Mouse (Mus musculus) lung, embryonic 16.5 days (tissue): Measurements from ENCODE around the gene Fam129a. TPM values are rescaled to one million over a fixed set of nuclear protein-coding genes. Genes with fewer than 3 reads are reported as not detected.

ENCODE experiments used
- ATAC-seq: fragments of 200-750 bp; cut with Nextera tagmentation; 2 replicates; pipeline ENCODE4 v1.8.0; 2017; ENCODE audit warnings: low read depth, mild to moderate bottlenecking, moderate library complexity
- H3K27ac ChIP-seq: fragments of 300-500 bp; sonication (generic); 2 replicates; pipeline ENCODE4 v1.5.1; 2014; ENCODE audit warnings: mild to moderate bottlenecking, control low read depth, low read length
- H3K27me3 ChIP-seq: fragments of 300-500 bp; sonication (generic); 2 replicates; pipeline ENCODE4 v1.6.1; 2014; ENCODE audit warnings: low read depth, low read length, mixed read lengths; ENCODE audit not compliant: control insufficient read depth, insufficient read depth
- H3K36me3 ChIP-seq: fragments of 300-500 bp; sonication (generic); 2 replicates; pipeline ENCODE4 v1.6.1; 2014; ENCODE audit warnings: low read length; ENCODE audit not compliant: control insufficient read depth, insufficient read depth
- H3K4me1 ChIP-seq: fragments of 300-500 bp; sonication (generic); replicated peaks from 2 replicates; pipeline ENCODE4 v1.6.1; 2014; ENCODE audit warnings: low read length, mixed read lengths; ENCODE audit not compliant: control insufficient read depth, insufficient read depth
- H3K4me2 ChIP-seq: fragments of 300-500 bp; sonication (generic); 2 replicates; pipeline ENCODE4 v1.6.1; 2014; ENCODE audit warnings: low read depth, low read length, control low read depth
- H3K4me3 ChIP-seq: fragments of 300-500 bp; sonication (generic); 2 replicates; pipeline ENCODE4 v1.5.1; 2014; ENCODE audit warnings: mild to moderate bottlenecking, low read length, control low read depth
- H3K9ac ChIP-seq: fragments of 300-500 bp; sonication (generic); 2 replicates; pipeline ENCODE4 v1.6.1; 2014; ENCODE audit warnings: low read length, control low read depth
- H3K9me3 ChIP-seq: fragments of 300-500 bp; sonication (generic); 2 replicates; pipeline ENCODE4 v1.6.1; 2016; ENCODE audit warnings: low read length; ENCODE audit not compliant: control insufficient read depth
- WGBS: fragments of 180-500 bp; shearing (Covaris S2); extraction: QIAGEN DNeasy Blood & Tissue Kit; methylation state at CpG from one replicate; pipeline ENCODE4 v1.1.7; 2014; 5-methylcytosine and 5-hydroxymethylcytosine counted together
- polyA plus RNA-seq: library from polyadenylated mRNA; unstranded; fragments of >200 nt; fragmentation: Nextera tagmentation; extraction: Ambion mirVana; gene quantifications from 2 replicates; pipeline ENCODE4 v1.2.1, GENCODE M21; 2015

The Fam129a gene
- polyA plus RNA-seq, 1 experiment from 2014 or later: 14.1 TPM

DNA sequence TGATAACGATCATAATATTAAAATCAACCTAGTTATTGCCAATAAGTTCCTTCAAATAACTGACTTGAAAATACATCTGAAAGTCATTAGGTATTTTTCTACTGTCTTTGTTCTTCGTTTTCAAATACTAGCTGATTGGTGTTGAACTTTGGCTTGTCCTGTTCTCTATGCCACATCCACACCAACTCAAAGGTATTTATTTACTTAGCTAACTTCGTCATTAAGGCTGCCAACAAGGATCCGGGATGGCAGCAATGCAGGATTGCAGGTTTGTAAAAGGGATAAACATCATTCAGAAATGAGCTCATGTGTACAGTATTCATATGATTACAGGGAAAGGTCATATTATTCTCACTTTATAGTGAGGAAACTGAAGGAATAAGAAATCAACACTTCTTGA lies 182.0 kb downstream of the Fam129a start:
- Histone ChIP-seq H3K27me3 (no peaks in the 10 kb centered on the region), H3K36me3 (no peaks in the 10 kb centered on the region), H3K4me2 (no peak overlapping the region), H3K27ac (no peak overlapping the region), H3K9me3 (no peaks in the 10 kb centered on the region), H3K4me3 (no peak overlapping the region), H3K4me1 (peaks cover 16% of the 10 kb centered on the region), H3K9ac (no peak overlapping the region)
- WGBS: 48% methylated on average over 4 of the region's 4 CpGs
- ATAC-seq: no peak

DNA sequence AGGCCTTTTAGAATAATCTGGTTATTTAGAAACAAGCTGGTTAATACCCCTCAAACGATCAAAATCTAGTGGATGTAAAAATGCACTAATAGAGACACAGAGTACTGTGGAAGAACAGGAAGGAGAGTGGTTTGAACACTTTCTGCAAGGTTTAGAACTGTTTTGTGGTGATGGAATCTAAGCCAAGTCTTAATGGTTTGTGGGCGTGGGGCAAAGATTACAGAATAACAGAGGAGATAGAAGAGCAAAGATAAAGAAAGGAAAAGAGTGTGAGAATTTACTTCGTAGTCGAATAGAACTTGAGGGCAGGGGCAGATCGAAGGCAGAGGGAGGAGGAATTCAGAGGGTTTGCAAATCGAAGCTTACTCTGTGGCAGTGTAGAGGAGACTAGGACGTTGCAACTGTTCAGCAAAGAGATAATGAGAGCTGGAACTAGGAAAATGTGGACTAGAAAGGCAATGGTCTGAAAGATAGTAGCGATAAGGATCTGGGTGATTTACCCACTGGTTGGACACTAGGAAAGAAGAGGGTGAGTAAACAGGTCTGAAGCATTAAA lies 182.5 kb downstream of the Fam129a start:
- no peak overlapping the region for H3K9ac ChIP-seq
- 66% methylated on average over 8 of the region's 8 CpGs for WGBS
- peak overlapping the region; percentile 54; the same call in 1 of the 2 replicates for H3K4me2 ChIP-seq
- H3K4me1 ChIP-seq: peaks cover 18% of the 10 kb centered on the region
- ATAC-seq: no peak
- no peak overlapping the region for H3K4me3 ChIP-seq
- H3K27me3 ChIP-seq: no peaks in the 10 kb centered on the region
- no peaks in the 10 kb centered on the region for H3K9me3 ChIP-seq
- H3K27ac ChIP-seq: no peak overlapping the region
- H3K36me3 ChIP-seq: no peaks in the 10 kb centered on the region

DNA sequence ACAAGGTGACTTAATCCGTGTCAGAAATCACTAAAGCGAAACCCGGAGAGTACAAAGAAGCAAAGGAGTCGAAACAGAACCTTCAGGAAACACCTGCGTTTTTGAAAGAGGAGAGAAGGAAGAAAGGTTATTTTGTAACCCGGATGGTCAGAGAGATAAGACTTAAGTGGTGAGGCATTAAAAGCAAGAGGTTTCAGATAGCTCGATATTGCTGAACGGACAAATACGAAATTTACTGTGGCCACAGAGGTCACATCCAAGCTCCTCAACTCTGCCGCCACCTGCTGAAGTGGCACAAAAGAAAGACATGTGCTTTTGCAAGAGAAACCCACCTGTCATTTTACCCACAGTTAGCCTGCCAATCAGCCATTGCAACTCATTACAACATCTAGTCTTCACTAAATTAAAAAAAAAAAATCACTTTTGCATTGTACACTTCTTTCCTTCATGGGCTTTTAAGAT lies 183.1 kb downstream of the Fam129a start:
- Histone ChIP-seq H3K36me3 (no peaks in the 10 kb centered on the region), H3K4me1 (peaks cover 18% of the 10 kb centered on the region), H3K27me3 (no peaks in the 10 kb centered on the region), H3K9me3 (no peaks in the 10 kb centered on the region), H3K4me2 (peak overlapping the region; percentile 54), H3K27ac (no peak overlapping the region), H3K4me3 (peak overlapping the region; percentile 98), H3K9ac (peak overlapping the region; percentile 56; the same call in 1 of the 2 replicates)
- WGBS: 42% methylated on average over 10 of the region's 10 CpGs
- ATAC-seq: no peak

DNA sequence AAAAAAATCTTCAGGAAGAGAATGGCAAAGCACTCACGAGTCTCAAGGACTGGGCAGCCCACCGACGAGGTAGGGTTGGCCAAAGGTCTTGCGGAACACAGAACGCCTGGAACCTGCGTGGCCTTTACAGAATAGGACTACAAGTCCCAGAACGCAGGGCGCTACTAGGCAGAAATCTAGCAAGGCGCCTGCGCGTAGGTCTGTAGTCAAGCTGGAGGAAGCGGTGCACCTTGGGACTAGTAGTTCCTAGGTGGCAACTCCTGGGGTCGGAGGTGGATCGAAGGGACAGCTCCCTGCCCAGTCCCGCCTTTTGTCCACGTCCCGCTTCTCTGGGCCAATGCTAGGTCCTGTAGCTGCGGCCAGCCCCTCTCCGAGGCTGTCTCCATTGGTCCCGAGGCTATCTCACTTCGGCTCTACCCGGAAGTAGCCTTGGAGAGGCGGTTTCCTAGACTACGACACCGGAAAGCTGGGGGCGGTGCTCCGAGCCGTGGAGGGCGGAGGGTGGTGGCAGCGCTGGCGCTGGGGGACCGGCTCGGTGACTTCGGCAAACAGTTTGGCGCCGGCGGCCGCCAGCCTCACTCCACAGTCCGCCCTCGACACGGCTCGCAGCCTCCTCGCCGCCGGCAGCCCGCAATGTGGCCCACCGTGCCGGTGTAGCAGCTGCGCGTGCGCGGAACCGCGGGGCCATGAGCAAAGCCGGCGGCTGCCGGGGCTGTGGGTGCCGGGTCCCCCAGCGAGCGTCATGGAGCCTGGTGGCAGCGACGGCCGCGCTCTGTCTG lies 184.1 kb downstream of the Fam129a start, which contains the start of gene Edem3:
Edem3 (plus strand) TSS at position 491 of the 779 bp plus-strand sequence.
- peak; percentile 99 for ATAC-seq
- peak within 1 kb of the TSS; percentile 72 for H3K9ac ChIP-seq
- WGBS: under 1% methylated on average over 62 of the region's 64 CpGs
- H3K9me3 ChIP-seq: no peaks in the 10 kb centered on the region
- peak within 1 kb of the TSS; percentile 98 for H3K4me3 ChIP-seq
- H3K4me2 ChIP-seq: peak within 1 kb of the TSS; percentile 94
- peaks cover 18% of the 10 kb centered on the region for H3K4me1 ChIP-seq
- H3K36me3 ChIP-seq: no peaks in the 10 kb centered on the region
- peak within 1 kb of the TSS; percentile 78 for H3K27ac ChIP-seq
- no peaks in the 10 kb centered on the region for H3K27me3 ChIP-seq

DNA sequence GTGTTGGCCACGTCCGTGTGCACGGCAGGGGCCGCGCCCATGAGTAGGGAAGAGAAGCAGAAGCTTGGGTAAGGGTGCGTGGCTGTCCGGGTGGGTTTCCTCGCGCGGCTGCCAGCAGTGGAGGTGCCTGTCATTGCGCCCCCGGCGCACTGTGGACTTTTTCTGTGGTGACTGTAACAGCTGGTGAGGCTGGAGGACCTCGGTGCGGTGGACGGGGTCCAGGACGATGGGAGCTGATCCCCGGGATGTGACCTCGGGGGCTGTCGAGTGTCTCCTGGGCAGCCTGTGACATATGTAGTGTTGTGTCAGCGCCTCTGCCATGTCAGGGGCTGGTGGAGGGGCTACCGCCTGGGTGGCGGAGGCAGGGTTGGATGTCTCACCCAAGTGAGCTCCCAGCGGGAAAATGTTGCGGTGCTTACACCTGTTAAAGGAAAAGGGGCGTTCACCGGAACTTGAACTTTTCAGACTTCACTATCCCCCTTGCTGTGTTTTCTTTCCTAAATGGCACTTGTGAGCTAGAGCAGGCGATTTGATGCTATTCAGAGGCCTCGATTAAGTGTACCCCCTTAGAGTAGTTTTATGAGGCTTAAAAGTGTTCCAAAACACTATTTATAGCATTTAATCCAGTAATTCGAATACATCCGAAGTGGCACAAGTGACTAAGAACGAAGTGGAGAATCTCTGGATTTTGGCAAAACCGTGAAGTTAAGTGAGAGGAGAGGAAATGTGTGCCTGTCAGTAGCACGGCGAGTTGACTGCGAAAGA lies 184.9 kb downstream of the Fam129a start:
- Histone ChIP-seq H3K27me3 (no peaks in the 10 kb centered on the region), H3K9ac (peak overlapping the region; percentile 72), H3K36me3 (no peaks in the 10 kb centered on the region), H3K4me2 (peak overlapping the region; percentile 94), H3K9me3 (no peaks in the 10 kb centered on the region), H3K27ac (peak overlapping the region; percentile 78), H3K4me3 (peak overlapping the region; percentile 98), H3K4me1 (peaks cover 18% of the 10 kb centered on the region)
- 3% methylated on average over 36 of the region's 36 CpGs for WGBS
- peak; percentile 11; the same call in 1 of the 2 replicates for ATAC-seq

DNA sequence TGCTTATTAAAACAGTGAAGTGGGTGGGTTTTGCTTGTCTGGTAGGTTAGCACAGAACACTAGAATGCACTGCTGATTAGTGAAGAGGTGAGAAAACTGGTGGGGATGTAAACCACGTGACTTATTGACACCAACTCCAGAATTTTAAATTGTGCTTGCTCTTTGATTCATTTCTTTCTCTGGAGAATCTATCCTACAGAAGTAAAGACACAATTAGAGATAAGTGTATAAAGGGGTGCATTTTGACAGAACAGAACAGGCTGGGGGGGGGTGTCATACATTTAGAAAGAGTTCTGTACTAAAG lies 185.4 kb downstream of the Fam129a start:
- H3K9ac ChIP-seq: no peak overlapping the region
- no peak overlapping the region for H3K27ac ChIP-seq
- H3K4me3 ChIP-seq: peak overlapping the region; percentile 98
- no peaks in the 10 kb centered on the region for H3K27me3 ChIP-seq
- H3K4me1 ChIP-seq: peaks cover 18% of the 10 kb centered on the region
- peak overlapping the region; percentile 94 for H3K4me2 ChIP-seq
- H3K36me3 ChIP-seq: no peaks in the 10 kb centered on the region
- H3K9me3 ChIP-seq: no peaks in the 10 kb centered on the region
- no peak for ATAC-seq
- WGBS: 17% methylated on average over 1 of the region's 1 CpGs

DNA sequence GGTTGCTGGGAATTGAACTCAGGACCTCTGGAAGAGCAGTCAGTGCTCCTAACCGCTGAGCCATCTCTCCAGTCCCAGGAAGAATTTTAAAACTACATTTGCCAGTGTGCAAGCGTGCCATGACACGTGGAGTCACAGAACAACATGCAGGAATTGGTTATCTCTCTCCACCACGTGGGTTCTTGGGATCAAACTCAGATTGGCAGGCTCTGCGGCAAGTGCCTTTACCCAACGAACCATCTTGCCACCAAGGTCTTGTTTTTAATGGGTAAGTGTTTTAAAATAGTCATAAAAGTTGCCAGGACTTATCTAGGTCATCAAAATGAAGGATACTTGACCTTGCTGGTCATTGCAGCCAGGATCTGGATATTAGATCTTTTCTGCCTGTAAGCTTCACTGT lies 187.3 kb downstream of the Fam129a start:
- Histone ChIP-seq H3K9ac (no peak overlapping the region), H3K4me1 (peaks cover 18% of the 10 kb centered on the region), H3K27ac (peak overlapping the region; percentile 28; the same call in 1 of the 2 replicates), H3K4me3 (no peak overlapping the region), H3K9me3 (no peaks in the 10 kb centered on the region), H3K4me2 (no peak overlapping the region), H3K27me3 (no peaks in the 10 kb centered on the region), H3K36me3 (0 out of 2 replicates have a peak, but pooled peaks cover 2% of the 10 kb centered on the region)
- no peak for ATAC-seq
- 71% methylated on average over 6 of the region's 6 CpGs for WGBS

DNA sequence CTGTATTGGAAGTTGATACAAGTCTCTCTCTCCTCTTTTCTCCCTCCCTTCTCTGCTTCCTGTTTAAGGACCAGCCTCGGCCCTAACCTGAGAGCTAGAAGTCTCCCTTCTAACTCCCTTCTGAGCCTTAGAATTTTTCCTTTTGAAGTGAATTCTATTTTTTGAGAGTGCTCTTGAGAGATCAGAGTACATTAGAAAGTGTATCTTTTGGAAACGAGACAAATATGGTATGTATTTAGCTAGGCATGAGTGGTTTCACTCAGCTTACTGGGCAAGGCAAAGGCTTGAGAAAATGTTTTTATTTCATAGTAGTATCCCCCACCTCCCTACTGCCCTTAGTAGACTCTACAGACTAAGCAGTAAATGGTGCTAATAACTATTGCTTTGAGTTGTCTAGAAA lies 188.0 kb downstream of the Fam129a start:
- Histone ChIP-seq H3K4me2 (no peak overlapping the region), H3K27ac (peak overlapping the region; percentile 28; the same call in 1 of the 2 replicates), H3K4me1 (peaks cover 17% of the 10 kb centered on the region), H3K9me3 (no peaks in the 10 kb centered on the region), H3K27me3 (no peaks in the 10 kb centered on the region), H3K4me3 (no peak overlapping the region), H3K36me3 (0 out of 2 replicates have a peak, but pooled peaks cover 2% of the 10 kb centered on the region), H3K9ac (no peak overlapping the region)
- ATAC-seq: no peak
- WGBS: 51% methylated on average over 2 of the region's 2 CpGs

DNA sequence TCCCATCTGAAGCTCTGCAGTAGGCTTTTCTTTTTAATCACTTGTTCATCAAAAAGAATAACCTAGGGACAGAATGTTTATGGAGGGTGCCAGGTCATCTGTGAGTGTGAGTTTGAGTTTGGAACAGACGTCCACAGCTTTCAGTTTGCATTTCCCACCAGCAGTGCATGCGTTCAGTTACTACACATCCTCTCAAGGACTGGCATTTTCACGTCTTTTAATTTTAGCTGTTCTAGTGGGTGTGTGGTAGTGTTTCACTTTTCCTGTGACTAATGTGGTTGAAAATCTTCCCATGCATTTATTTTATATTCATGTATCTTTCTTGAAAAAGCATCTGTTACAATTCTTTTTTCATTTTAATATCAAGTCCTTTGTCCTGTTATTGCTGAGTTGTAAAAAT lies 193.2 kb downstream of the Fam129a start:
- Histone ChIP-seq H3K27ac (no peak overlapping the region), H3K4me2 (no peak overlapping the region), H3K4me3 (no peak overlapping the region), H3K27me3 (no peaks in the 10 kb centered on the region), H3K9me3 (no peaks in the 10 kb centered on the region), H3K4me1 (no peaks in the 10 kb centered on the region), H3K9ac (no peak overlapping the region), H3K36me3 (0 out of 2 replicates have a peak, but pooled peaks cover 2% of the 10 kb centered on the region)
- ATAC-seq: no peak
- 56% methylated on average over 3 of the region's 3 CpGs for WGBS
